Mouse (Mus musculus): ENCODE results near the gene Txnrd1. TPM values are rescaled to one million over a fixed set of nuclear protein-coding genes. Genes with fewer than 3 reads are reported as not detected.

Txnrd1 gene
- polyA plus RNA-seq, 1 experiment = 62.1 TPM

- H3K27me3 ChIP-seq (replicated peaks; ENCODE audit: control insufficient read depth, insufficient read depth, low read length) = no peaks in the 10 kb centered on the region
- 55% methylated on average over 5 of the region's 5 CpGs for WGBS
- no peaks in the 10 kb centered on the region for H3K36me3 ChIP-seq (ENCODE audit: control insufficient read depth, insufficient read depth, low read length)
- H3K4me3 ChIP-seq (ENCODE audit: insufficient read depth, low read depth, low read length) = no peak overlapping the region
- peak; percentile 32 for DNase-seq
- TF ChIP-seq POLR2A (IDR thresholded peaks at IDR 0.05; ENCODE audit: low read depth, low read length) = no peak
- no peak for TF ChIP-seq CTCF (conservative IDR thresholded peaks at IDR 0.05; ENCODE audit: insufficient read depth, insufficient read length, low read depth, low read length)
- peaks cover 14% of the 10 kb centered on the region; the same call in 1 of the 2 replicates for H3K4me1 ChIP-seq (ENCODE audit: control insufficient read depth, insufficient read depth, low read length)
- no peak overlapping the region for H3K27ac ChIP-seq (ENCODE audit: insufficient read depth, low read depth, low read length)
Measured at GRCm38 (mm10) chr10:82863106-82863680, 29.4 kb downstream of the Txnrd1 start.

DNA sequence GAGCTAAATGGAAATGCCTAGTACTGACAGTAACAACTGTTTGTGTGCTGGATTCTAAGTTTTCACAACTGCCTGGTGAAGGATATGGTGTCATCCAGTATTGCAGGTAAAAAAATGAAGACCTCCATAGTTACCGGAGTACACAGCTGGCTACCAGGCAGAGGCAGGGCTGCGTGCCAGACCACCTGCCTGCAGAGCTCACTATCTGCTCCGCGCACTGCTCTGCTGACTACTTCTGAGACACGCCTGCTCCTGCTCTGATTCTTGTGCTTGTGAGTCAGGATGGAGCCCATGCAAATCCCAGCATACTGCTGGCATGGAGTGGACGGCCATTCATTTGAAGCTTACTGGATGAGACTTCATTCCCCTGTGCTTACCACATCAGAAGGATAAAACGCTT is 30.1 kb downstream of the Txnrd1 start:
- peaks cover 11% of the 10 kb centered on the region; the same call in 1 of the 2 replicates for H3K4me1 ChIP-seq (ENCODE audit: control insufficient read depth, insufficient read depth, low read length)
- TF ChIP-seq CTCF (conservative IDR thresholded peaks at IDR 0.05; ENCODE audit: insufficient read depth, insufficient read length, low read depth, low read length) (no peak), POLR2A (IDR thresholded peaks at IDR 0.05; ENCODE audit: low read depth, low read length) (no peak)
- no peak overlapping the region for H3K4me3 ChIP-seq (ENCODE audit: insufficient read depth, low read depth, low read length)
- H3K27ac ChIP-seq (ENCODE audit: insufficient read depth, low read depth, low read length) = no peak overlapping the region
- H3K27me3 ChIP-seq (replicated peaks; ENCODE audit: control insufficient read depth, insufficient read depth, low read length) = no peaks in the 10 kb centered on the region
- WGBS = 88% methylated on average over 7 of the region's 7 CpGs
- H3K36me3 ChIP-seq (ENCODE audit: control insufficient read depth, insufficient read depth, low read length) = no peaks in the 10 kb centered on the region
- DNase-seq = no peak

DNA sequence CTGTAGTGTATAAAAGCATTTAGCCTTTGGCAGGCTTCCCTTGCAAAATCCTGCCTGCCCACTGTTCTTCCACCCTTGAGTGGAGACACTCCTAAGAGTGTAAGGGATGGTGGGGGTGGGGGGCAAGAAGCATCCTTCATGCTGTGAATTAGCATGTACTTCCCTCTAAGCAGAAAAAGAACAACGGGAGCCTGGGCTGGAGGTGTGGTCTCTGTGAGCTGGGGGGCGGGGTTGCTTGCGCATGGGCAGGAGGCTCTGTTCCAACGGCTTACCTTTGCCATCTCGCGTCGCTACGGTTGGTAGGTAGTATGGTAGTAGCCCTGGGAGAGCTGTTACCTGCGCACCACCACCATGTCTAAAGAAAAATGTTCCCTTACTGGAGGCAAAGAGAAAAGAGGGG is 32.6 kb downstream of the Txnrd1 start, which contains the start of gene Eid3:
Eid3 (plus strand) TSS at position 271 of the 400 bp plus-strand sequence.
- Histone ChIP-seq H3K27me3 (replicated peaks; ENCODE audit: control insufficient read depth, insufficient read depth, low read length) (no peaks in the 10 kb centered on the region), H3K36me3 (ENCODE audit: control insufficient read depth, insufficient read depth, low read length) (no peaks in the 10 kb centered on the region), H3K4me1 (ENCODE audit: control insufficient read depth, insufficient read depth, low read length) (0 out of 2 replicates have a peak, but pooled peaks cover 7% of the 10 kb centered on the region), H3K27ac (ENCODE audit: insufficient read depth, low read depth, low read length) (no peak within 1 kb of the TSS), H3K4me3 (ENCODE audit: insufficient read depth, low read depth, low read length) (no peak within 1 kb of the TSS)
- TF ChIP-seq POLR2A (IDR thresholded peaks at IDR 0.05; ENCODE audit: low read depth, low read length) = no peak
- no peak for TF ChIP-seq CTCF (conservative IDR thresholded peaks at IDR 0.05; ENCODE audit: insufficient read depth, insufficient read length, low read depth, low read length)
- WGBS = 42% methylated on average over 9 of the region's 9 CpGs
- peak; percentile 31 for DNase-seq

GRCm38 (mm10) chr10:82866832-82867231 is 33.1 kb downstream of the Txnrd1 start:
- no peak overlapping the region for H3K4me3 ChIP-seq (ENCODE audit: insufficient read depth, low read depth, low read length)
- no peaks in the 10 kb centered on the region for H3K36me3 ChIP-seq (ENCODE audit: control insufficient read depth, insufficient read depth, low read length)
- DNase-seq = no peak
- WGBS = 67% methylated on average over 18 of the region's 18 CpGs
- TF ChIP-seq POLR2A (IDR thresholded peaks at IDR 0.05; ENCODE audit: low read depth, low read length) (no peak), CTCF (conservative IDR thresholded peaks at IDR 0.05; ENCODE audit: insufficient read depth, insufficient read length, low read depth, low read length) (no peak)
- H3K4me1 ChIP-seq (ENCODE audit: control insufficient read depth, insufficient read depth, low read length) = 0 out of 2 replicates have a peak, but pooled peaks cover 7% of the 10 kb centered on the region
- H3K27me3 ChIP-seq (replicated peaks; ENCODE audit: control insufficient read depth, insufficient read depth, low read length) = no peaks in the 10 kb centered on the region
- H3K27ac ChIP-seq (ENCODE audit: insufficient read depth, low read depth, low read length) = no peak overlapping the region

GRCm38 (mm10) chr10:82868418-82869086 is 34.8 kb downstream of the Txnrd1 start:
- Histone ChIP-seq H3K27ac (ENCODE audit: insufficient read depth, low read depth, low read length) (no peak overlapping the region), H3K4me1 (ENCODE audit: control insufficient read depth, insufficient read depth, low read length) (no peaks in the 10 kb centered on the region), H3K27me3 (replicated peaks; ENCODE audit: control insufficient read depth, insufficient read depth, low read length) (no peaks in the 10 kb centered on the region), H3K36me3 (ENCODE audit: control insufficient read depth, insufficient read depth, low read length) (no peaks in the 10 kb centered on the region), H3K4me3 (ENCODE audit: insufficient read depth, low read depth, low read length) (no peak overlapping the region)
- TF ChIP-seq CTCF (conservative IDR thresholded peaks at IDR 0.05; ENCODE audit: insufficient read depth, insufficient read length, low read depth, low read length) (no peak), POLR2A (IDR thresholded peaks at IDR 0.05; ENCODE audit: low read depth, low read length) (no peak)
- WGBS = 74% methylated on average over 6 of the region's 6 CpGs
- DNase-seq = no peak

DNA sequence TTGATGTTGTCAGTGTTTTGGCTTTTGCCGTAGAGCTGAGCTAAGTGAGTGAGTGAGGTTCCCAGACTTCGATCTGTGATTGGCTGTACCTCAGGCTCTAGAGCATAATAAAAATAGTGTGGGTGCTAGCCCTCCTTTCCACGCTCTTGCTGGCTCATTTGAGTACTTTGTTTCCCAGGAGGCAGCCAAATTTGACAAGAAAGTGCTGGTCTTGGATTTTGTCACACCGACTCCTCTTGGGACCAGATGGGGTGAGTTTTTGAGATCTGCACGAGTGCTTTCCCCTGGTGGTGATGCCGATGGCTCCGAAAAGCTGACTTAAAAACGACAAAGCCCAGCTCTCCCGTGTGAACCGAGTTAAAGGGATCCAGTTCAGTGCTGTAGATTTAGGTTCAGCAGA is 41.7 kb downstream of the Txnrd1 start:
- Histone ChIP-seq H3K36me3 (ENCODE audit: control insufficient read depth, insufficient read depth, low read length) (peaks cover 5% of the 10 kb centered on the region), H3K27ac (ENCODE audit: insufficient read depth, low read depth, low read length) (no peak overlapping the region), H3K4me3 (ENCODE audit: insufficient read depth, low read depth, low read length) (no peak overlapping the region), H3K27me3 (replicated peaks; ENCODE audit: control insufficient read depth, insufficient read depth, low read length) (no peaks in the 10 kb centered on the region), H3K4me1 (ENCODE audit: control insufficient read depth, insufficient read depth, low read length) (peaks cover 7% of the 10 kb centered on the region; the same call in 1 of the 2 replicates)
- TF ChIP-seq POLR2A (IDR thresholded peaks at IDR 0.05; ENCODE audit: low read depth, low read length) (no peak), CTCF (conservative IDR thresholded peaks at IDR 0.05; ENCODE audit: insufficient read depth, insufficient read length, low read depth, low read length) (no peak)
- DNase-seq = no peak
- WGBS = 86% methylated on average over 10 of the region's 10 CpGs

DNA sequence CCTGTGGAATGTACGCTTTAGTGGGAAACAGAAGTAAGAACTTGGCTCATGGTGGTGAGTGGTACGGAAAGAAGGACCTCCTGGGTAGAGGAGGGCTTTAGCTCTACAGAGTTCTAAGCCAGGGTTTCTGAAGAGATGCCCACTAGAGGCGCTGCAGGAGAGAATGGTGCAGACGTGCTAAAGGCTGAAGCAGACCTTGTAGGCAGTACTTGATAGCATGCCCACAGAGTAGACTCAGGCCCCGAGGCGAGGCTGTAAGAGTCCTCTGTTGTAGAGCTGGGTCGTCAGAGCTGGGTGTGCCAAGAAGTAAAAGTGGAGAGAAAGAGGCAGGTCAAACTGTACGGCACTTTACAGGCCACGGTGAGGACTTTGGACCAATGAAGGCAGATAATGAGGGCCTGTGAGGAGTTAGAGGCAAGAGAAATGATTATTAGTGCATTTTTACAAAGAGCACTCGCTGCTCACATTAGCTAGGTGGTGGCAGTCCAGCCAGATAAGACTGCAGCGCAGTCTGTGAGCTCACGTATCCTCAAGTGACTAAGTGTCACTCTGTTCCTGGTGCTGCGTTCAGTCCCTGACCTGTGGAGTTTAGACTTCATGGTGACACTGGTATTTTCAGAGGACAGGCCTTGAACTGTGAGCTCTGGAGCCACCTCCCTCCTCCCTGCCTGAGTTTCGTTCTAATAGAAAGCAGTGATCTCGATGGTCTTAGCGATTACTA is 42.5 kb downstream of the Txnrd1 start:
- DNase-seq = peak; percentile 56

More for the DNA sequence above, 42.5 kb downstream of the Txnrd1 start:
- Histone ChIP-seq H3K27me3 (replicated peaks; ENCODE audit: control insufficient read depth, insufficient read depth, low read length) (no peaks in the 10 kb centered on the region), H3K36me3 (ENCODE audit: control insufficient read depth, insufficient read depth, low read length) (peaks cover 5% of the 10 kb centered on the region), H3K4me3 (ENCODE audit: insufficient read depth, low read depth, low read length) (no peak overlapping the region), H3K4me1 (ENCODE audit: control insufficient read depth, insufficient read depth, low read length) (peaks cover 7% of the 10 kb centered on the region; the same call in 1 of the 2 replicates), H3K27ac (ENCODE audit: insufficient read depth, low read depth, low read length) (no peak overlapping the region)
- 60% methylated on average over 16 of the region's 16 CpGs for WGBS
- peak; percentile 53 for TF ChIP-seq CTCF (conservative IDR thresholded peaks at IDR 0.05; ENCODE audit: insufficient read depth, insufficient read length, low read depth, low read length)
- no peak for TF ChIP-seq POLR2A (IDR thresholded peaks at IDR 0.05; ENCODE audit: low read depth, low read length)
